Mouse (Mus musculus) liver, adult 2 months (tissue): Measurements from ENCODE around the gene Celf1. TPM values are rescaled to one million over a fixed set of nuclear protein-coding genes. Genes with fewer than 3 reads are reported as not detected.

Experiments
- DNase-seq: peaks from one replicate; pipeline ENCODE4 v3.0.0-alpha.2; 2011; ENCODE audit warnings: low read depth, low spot score; ENCODE audit errors: extremely low read depth
- H3K27ac ChIP-seq: fragments of 200-500 bp; replicated peaks from 2 replicates; pipeline ENCODE4 v1.5.1; 2012; ENCODE audit warnings: low read depth, mild to moderate bottlenecking, control low read depth, inconsistent platforms, low read length; ENCODE audit not compliant: insufficient read depth
- H3K27me3 ChIP-seq: fragments of 200-500 bp; 2 replicates; pipeline ENCODE4 v1.6.1; 2012; ENCODE audit warnings: mild to moderate bottlenecking, moderate library complexity, low read length, inconsistent platforms; ENCODE audit not compliant: control insufficient read depth, insufficient read depth
- H3K36me3 ChIP-seq: fragments of 200-500 bp; 2 replicates; pipeline ENCODE4 v1.6.1; 2012; ENCODE audit warnings: low read length, inconsistent platforms; ENCODE audit not compliant: control insufficient read depth, insufficient read depth
- H3K4me1 ChIP-seq: fragments of 200-500 bp; 2 replicates; pipeline ENCODE4 v1.6.1; 2011; ENCODE audit warnings: low read length; ENCODE audit not compliant: control insufficient read depth, insufficient read depth
- H3K4me3 ChIP-seq: fragments of 200-500 bp; 2 replicates; pipeline ENCODE4 v1.5.1; 2011; ENCODE audit warnings: low read depth, mild to moderate bottlenecking, control low read depth, low read length, moderate library complexity; ENCODE audit not compliant: insufficient read depth
- H3K79me2 ChIP-seq: fragments of 200-500 bp; 2 replicates; pipeline ENCODE4 v1.6.1; 2012; ENCODE audit warnings: inconsistent platforms, mild to moderate bottlenecking, low read length, moderate library complexity; ENCODE audit not compliant: control insufficient read depth, insufficient read depth
- H3K9ac ChIP-seq: fragments of 200-500 bp; 2 replicates; pipeline ENCODE4 v1.6.1; 2012; ENCODE audit warnings: low read depth, mild to moderate bottlenecking, control low read depth, inconsistent platforms, low read length
- CTCF ChIP-seq: fragments of 200-500 bp; IDR thresholded peaks from 2 replicates; pipeline ENCODE4 v1.5.1; 2011; ENCODE audit warnings: low read depth, low read length, control low read depth
- POLR2A ChIP-seq: fragments of 200-500 bp; IDR thresholded peaks from 2 replicates; pipeline ENCODE4 v1.6.1; 2011; ENCODE audit warnings: low read length, control low read depth; ENCODE audit not compliant: insufficient read depth; ENCODE audit errors: extremely low read depth
- WGBS: fragments of 180-500 bp; shearing (Covaris S2); methylation state at CpG from one replicate; pipeline ENCODE4 v1.1.7; 2018; 5-methylcytosine and 5-hydroxymethylcytosine counted together
- polyA plus RNA-seq: library from polyadenylated mRNA; depleted of rRNA; stranded (reverse); fragments of >200 nt; gene quantifications from 2 replicates; pipeline ENCODE4 v1.2.3, GENCODE M21; 2012
- total RNA-seq: library from RNA; depleted of rRNA; stranded (reverse); fragments of >200 nt; gene quantifications from 2 replicates; pipeline ENCODE4 v1.2.3, GENCODE M21; 2014

The Celf1 gene
- total and polyA plus RNA-seq, 2 experiments, result 30.5 to 39.5 TPM

DNA sequence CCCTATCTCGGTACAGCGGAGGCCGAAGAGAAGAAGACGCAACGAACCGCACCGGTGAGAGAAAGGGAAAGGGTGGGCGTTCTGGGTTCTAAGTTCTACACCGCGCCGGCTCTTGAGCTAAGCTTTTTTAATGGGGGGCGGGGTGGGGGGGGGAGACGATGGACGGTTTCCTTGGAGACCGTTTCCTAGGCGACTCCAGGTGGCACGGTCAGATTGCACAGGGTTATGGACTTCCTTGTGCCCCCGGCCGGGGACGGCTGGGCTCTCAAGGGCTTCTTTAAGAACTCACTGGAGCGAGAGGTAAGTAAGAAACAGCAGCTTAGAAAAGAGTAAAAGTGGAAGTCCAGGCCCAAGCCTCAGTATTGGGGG is 35.3 kb upstream of the Celf1 start:
- TF ChIP-seq POLR2A, result no peak
- no peak for TF ChIP-seq CTCF
- peaks cover 4% of the 10 kb centered on the region; the same call in 1 of the 2 replicates for H3K79me2 ChIP-seq
- H3K27ac ChIP-seq, result peak overlapping the region; percentile 69
- WGBS, result 1% methylated on average over 20 of the region's 21 CpGs
- H3K4me1 ChIP-seq, result peaks cover 9% of the 10 kb centered on the region; the same call in 1 of the 2 replicates
- H3K36me3 ChIP-seq, result peaks cover 32% of the 10 kb centered on the region
- peak overlapping the region; percentile 83 for H3K4me3 ChIP-seq
- peak overlapping the region; percentile 92 for H3K9ac ChIP-seq
- DNase-seq, result no peak
- no peaks in the 10 kb centered on the region for H3K27me3 ChIP-seq

- TF ChIP-seq CTCF, result no peak
- no peaks in the 10 kb centered on the region for H3K27me3 ChIP-seq
- H3K9ac ChIP-seq, result no peak overlapping the region
- 77% methylated on average over 2 of the region's 2 CpGs for WGBS
- H3K4me3 ChIP-seq, result no peak overlapping the region
- H3K36me3 ChIP-seq, result peaks cover 34% of the 10 kb centered on the region
- no peak overlapping the region for H3K27ac ChIP-seq
- no peak for DNase-seq
- H3K4me1 ChIP-seq, result peaks cover 9% of the 10 kb centered on the region; the same call in 1 of the 2 replicates
- H3K79me2 ChIP-seq, result peaks cover 4% of the 10 kb centered on the region; the same call in 1 of the 2 replicates
Observed at GRCm38 (mm10) chr2:90906721-90907120, 33.5 kb upstream of the Celf1 start.

DNA sequence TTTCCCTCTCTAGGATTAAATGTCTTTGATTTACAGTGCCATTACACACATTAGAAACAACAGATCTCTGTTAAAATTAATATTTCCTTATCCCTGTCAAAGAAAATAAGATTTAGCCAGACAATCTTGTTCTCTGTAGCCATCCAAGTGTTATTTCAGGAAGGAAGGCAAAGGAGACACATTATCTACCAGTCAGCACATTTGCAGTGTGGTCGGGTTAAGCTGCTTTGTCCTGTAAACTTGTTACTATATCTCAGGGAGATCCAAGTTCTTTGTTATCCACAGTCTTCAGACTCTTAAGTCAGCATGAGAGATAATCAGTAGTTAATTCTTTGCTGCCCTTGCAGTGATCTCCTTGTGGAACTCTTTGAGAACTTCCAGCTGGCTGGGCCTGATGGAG is 29.3 kb upstream of the Celf1 start:
- H3K27ac ChIP-seq, result no peak overlapping the region
- no peak overlapping the region for H3K9ac ChIP-seq
- peaks cover 14% of the 10 kb centered on the region for H3K4me1 ChIP-seq
- peaks cover 15% of the 10 kb centered on the region; the same call in 1 of the 2 replicates for H3K79me2 ChIP-seq
- 73% methylated on average over 1 of the region's 1 CpGs for WGBS
- TF ChIP-seq CTCF (no peak), POLR2A (no peak)
- no peak overlapping the region for H3K4me3 ChIP-seq
- H3K36me3 ChIP-seq, result peaks cover 50% of the 10 kb centered on the region
- DNase-seq, result no peak
- H3K27me3 ChIP-seq, result no peaks in the 10 kb centered on the region

GRCm38 (mm10) chr2:90911668-90912067 is 28.5 kb upstream of the Celf1 start:
- 79% methylated on average over 1 of the region's 1 CpGs for WGBS
- DNase-seq, result no peak

GRCm38 (mm10) chr2:90913671-90914070 is 26.5 kb upstream of the Celf1 start:
- Histone ChIP-seq H3K79me2 (peaks cover 25% of the 10 kb centered on the region; the same call in 1 of the 2 replicates), H3K36me3 (peaks cover 47% of the 10 kb centered on the region), H3K4me1 (peaks cover 21% of the 10 kb centered on the region), H3K9ac (peak overlapping the region; percentile 56; the same call in 1 of the 2 replicates), H3K27me3 (no peaks in the 10 kb centered on the region), H3K27ac (peak overlapping the region; percentile 41; the same call in 1 of the 2 replicates), H3K4me3 (no peak overlapping the region)
- WGBS, result 29% methylated on average over 2 of the region's 2 CpGs
- no peak for TF ChIP-seq CTCF
- TF ChIP-seq POLR2A, result no peak
- DNase-seq, result peak; percentile 70

More at GRCm38 (mm10) chr2:90911668-90912067, 28.5 kb upstream of the Celf1 start:
- Histone ChIP-seq H3K36me3 (peaks cover 50% of the 10 kb centered on the region), H3K27me3 (no peaks in the 10 kb centered on the region), H3K4me3 (no peak overlapping the region), H3K9ac (no peak overlapping the region), H3K79me2 (peaks cover 17% of the 10 kb centered on the region; the same call in 1 of the 2 replicates), H3K27ac (no peak overlapping the region), H3K4me1 (peaks cover 18% of the 10 kb centered on the region)
- no peak for TF ChIP-seq CTCF
- TF ChIP-seq POLR2A, result no peak

GRCm38 (mm10) chr2:90915516-90915915 is 24.7 kb upstream of the Celf1 start:
- Histone ChIP-seq H3K79me2 (peaks cover 25% of the 10 kb centered on the region; the same call in 1 of the 2 replicates), H3K36me3 (peaks cover 31% of the 10 kb centered on the region), H3K27ac (0 out of 2 replicates have a peak overlapping the region, but pooled peaks have one; percentile 4), H3K27me3 (no peaks in the 10 kb centered on the region), H3K9ac (0 out of 2 replicates have a peak overlapping the region, but pooled peaks have one; percentile 5), H3K4me3 (no peak overlapping the region), H3K4me1 (peaks cover 21% of the 10 kb centered on the region)
- DNase-seq, result no peak
- TF ChIP-seq CTCF (no peak), POLR2A (no peak)
- 80% methylated on average over 1 of the region's 1 CpGs for WGBS
